Mouse (Mus musculus) splenic B cell, adult 2 months (primary cell): Measurements from ENCODE around the gene Syne4.

ENCODE experiments used
- DNase-seq: peaks from one replicate; pipeline ENCODE4 v3.0.0-alpha.2; 2011; ENCODE audit warnings: low read depth, low spot score
- H3K27me3 ChIP-seq: 2 replicates; pipeline ENCODE4 v1.6.1; 2012; ENCODE audit warnings: mild to moderate bottlenecking, low read length, moderate library complexity, mixed read lengths; ENCODE audit not compliant: control insufficient read depth, poor library complexity, insufficient read depth, severe bottlenecking
- H3K36me3 ChIP-seq: 2 replicates; pipeline ENCODE4 v1.6.1; 2012; ENCODE audit warnings: mild to moderate bottlenecking, low read length, moderate library complexity, mixed read lengths; ENCODE audit not compliant: control insufficient read depth, poor library complexity, insufficient read depth, severe bottlenecking

Syne4 gene

GRCm38 (mm10) chr7:30362652-30363343 is 48.2 kb downstream of the Syne4 start, which contains the start of gene Lrfn3:
TSS of gene Lrfn3 (minus strand) at chr7:30362772.
- Histone ChIP-seq H3K36me3 (no peaks in the 10 kb centered on the region), H3K27me3 (no peaks in the 10 kb centered on the region)
- DNase-seq, result no peak

GRCm38 (mm10) chr7:30363344-30363738 is 48.7 kb downstream of the Syne4 start:
- DNase-seq, result no peak
- no peaks in the 10 kb centered on the region for H3K36me3 ChIP-seq
- no peaks in the 10 kb centered on the region for H3K27me3 ChIP-seq

- Histone ChIP-seq H3K27me3 (no peaks in the 10 kb centered on the region; the same call in 1 of the 2 replicates), H3K36me3 (no peaks in the 10 kb centered on the region)
- DNase-seq, result no peak
Measured at GRCm38 (mm10) chr7:30367466-30367865, 52.9 kb downstream of the Syne4 start.
